Mouse (Mus musculus) heart, embryonic 16.5 days (tissue): Measurements from ENCODE around the gene Orm3. TPM values are rescaled to one million over a fixed set of nuclear protein-coding genes. Genes with fewer than 3 reads are reported as not detected.

Experiments
- ATAC-seq: fragments of 200-750 bp; cut with Nextera tagmentation; replicated peaks from 2 replicates; pipeline ENCODE4 v1.8.0; 2017; ENCODE audit warnings: moderate number of reproducible peaks; ENCODE audit not compliant: insufficient read depth, low FRiP score; ENCODE audit errors: extremely low read depth
- H3K27ac ChIP-seq: fragments of 300-500 bp; sonication (generic); 2 replicates; pipeline ENCODE4 v1.5.1; 2014; ENCODE audit warnings: mild to moderate bottlenecking, low read length, control low read depth, moderate library complexity
- H3K27me3 ChIP-seq: fragments of 300-500 bp; sonication (generic); 2 replicates; pipeline ENCODE4 v1.6.1; 2014; ENCODE audit warnings: low read length, mixed read lengths; ENCODE audit not compliant: control insufficient read depth, insufficient read depth
- H3K36me3 ChIP-seq: fragments of 300-500 bp; sonication (generic); 2 replicates; pipeline ENCODE4 v1.6.1; 2014; ENCODE audit not compliant: control insufficient read depth, insufficient read depth
- H3K4me1 ChIP-seq: fragments of 300-500 bp; sonication (generic); 2 replicates; pipeline ENCODE4 v1.6.1; 2014; ENCODE audit warnings: low read length, mixed read lengths; ENCODE audit not compliant: control insufficient read depth, insufficient read depth
- H3K4me2 ChIP-seq: fragments of 300-500 bp; sonication (generic); 2 replicates; pipeline ENCODE4 v1.6.1; 2014; ENCODE audit warnings: low read depth, mild to moderate bottlenecking, control low read depth, low read length
- H3K4me3 ChIP-seq: fragments of 300-500 bp; sonication (generic); 2 replicates; pipeline ENCODE4 v1.5.1; 2014; ENCODE audit warnings: mild to moderate bottlenecking, control low read depth, low read length
- H3K9ac ChIP-seq: fragments of 300-500 bp; sonication (generic); 2 replicates; pipeline ENCODE4 v1.6.1; 2014; ENCODE audit warnings: low read length, control low read depth
- H3K9me3 ChIP-seq: fragments of 300-500 bp; sonication (generic); replicated peaks from 2 replicates; pipeline ENCODE4 v1.6.1; 2016; ENCODE audit warnings: low read length; ENCODE audit not compliant: control insufficient read depth
- WGBS: fragments of 180-500 bp; shearing (Covaris S2); extraction: QIAGEN DNeasy Blood & Tissue Kit; methylation state at CpG from one replicate; pipeline ENCODE4 v1.1.7; 2014; 5-methylcytosine and 5-hydroxymethylcytosine counted together
- polyA plus RNA-seq: library from polyadenylated mRNA; unstranded; fragments of >200 nt; fragmentation: Nextera tagmentation; extraction: Ambion mirVana; gene quantifications from 2 replicates; pipeline ENCODE4 v1.2.1, GENCODE M21; 2015

The Orm3 gene
- polyA plus RNA-seq, 1 experiment from 2014 or later: not detected

DNA sequence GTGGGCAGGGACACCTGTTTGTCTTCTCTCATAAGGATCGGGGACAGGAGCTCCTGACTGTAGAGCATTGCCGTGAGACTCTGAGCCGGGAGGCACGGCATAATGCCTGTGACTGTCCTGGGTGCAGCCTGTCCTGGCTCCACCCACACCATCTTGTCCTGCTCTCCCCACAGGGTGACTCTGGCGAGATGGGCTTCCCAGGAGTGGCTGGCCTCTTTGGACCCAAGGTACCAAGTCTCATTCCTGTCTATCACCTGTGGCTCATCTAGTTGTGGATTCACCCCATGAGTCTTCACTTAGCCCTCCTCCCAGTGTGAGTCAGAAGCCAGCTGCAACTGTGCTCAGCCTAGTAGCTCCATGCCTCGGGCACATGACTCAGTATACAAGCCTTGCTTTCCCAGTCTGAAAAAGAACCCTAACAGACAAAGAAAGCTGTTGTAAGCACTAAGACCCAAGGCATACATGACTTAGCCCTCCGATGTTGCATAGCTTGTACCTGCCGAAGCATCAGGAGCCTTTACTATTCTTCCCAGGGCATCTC lies 32.6 kb upstream of the Orm3 start:
- Histone ChIP-seq H3K4me2 (no peak overlapping the region), H3K4me3 (no peak overlapping the region), H3K27me3 (no peaks in the 10 kb centered on the region), H3K27ac (no peak overlapping the region), H3K4me1 (no peaks in the 10 kb centered on the region), H3K36me3 (peaks cover 14% of the 10 kb centered on the region), H3K9ac (no peak overlapping the region), H3K9me3 (0 out of 2 replicates have a peak, but pooled peaks cover 6% of the 10 kb centered on the region)
- WGBS: 71% methylated on average over 8 of the region's 8 CpGs
- no peak for ATAC-seq

- no peaks in the 10 kb centered on the region for H3K4me1 ChIP-seq
- H3K36me3 ChIP-seq: peaks cover 7% of the 10 kb centered on the region
- no peak overlapping the region for H3K4me2 ChIP-seq
- no peaks in the 10 kb centered on the region for H3K27me3 ChIP-seq
- 91% methylated on average over 4 of the region's 4 CpGs for WGBS
- no peak overlapping the region for H3K27ac ChIP-seq
- no peak for ATAC-seq
- H3K9me3 ChIP-seq: no peaks in the 10 kb centered on the region; the same call in 1 of the 2 replicates
- H3K9ac ChIP-seq: no peak overlapping the region
- no peak overlapping the region for H3K4me3 ChIP-seq
These were observed 22.6 kb upstream of the Orm3 start for GRCm38 (mm10) chr4:63333403-63333802.

- no peak overlapping the region for H3K4me3 ChIP-seq
- no peaks in the 10 kb centered on the region for H3K9me3 ChIP-seq
- H3K9ac ChIP-seq: no peak overlapping the region
- no peaks in the 10 kb centered on the region for H3K27me3 ChIP-seq
- no peak overlapping the region for H3K27ac ChIP-seq
- H3K36me3 ChIP-seq: no peaks in the 10 kb centered on the region
- ATAC-seq: no peak
- 41% methylated on average over 3 of the region's 3 CpGs for WGBS
- no peaks in the 10 kb centered on the region for H3K4me1 ChIP-seq
- no peak overlapping the region for H3K4me2 ChIP-seq
These were observed 17.4 kb upstream of the Orm3 start for GRCm38 (mm10) chr4:63338414-63339076.

DNA sequence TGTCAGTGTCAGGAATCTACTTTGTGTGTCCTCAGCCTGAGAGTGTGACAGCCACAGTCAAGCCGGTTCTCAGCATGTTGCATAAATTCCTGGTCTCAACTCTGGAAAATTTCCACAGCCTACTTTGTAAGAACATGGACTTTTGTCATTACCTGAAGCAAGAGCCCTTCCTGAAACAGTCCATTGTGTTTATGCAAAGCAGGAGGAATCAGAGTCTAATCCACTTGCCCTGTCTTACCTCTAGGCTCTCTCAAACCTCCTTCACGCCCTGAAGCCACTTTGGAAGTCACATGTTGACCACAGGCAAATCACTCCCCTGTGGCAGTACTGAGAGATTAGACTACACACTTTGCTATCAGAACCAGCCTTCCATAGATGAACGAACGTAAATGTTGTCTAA lies 13.5 kb upstream of the Orm3 start:
- Histone ChIP-seq H3K4me1 (no peaks in the 10 kb centered on the region), H3K27me3 (no peaks in the 10 kb centered on the region), H3K36me3 (no peaks in the 10 kb centered on the region), H3K4me2 (no peak overlapping the region), H3K9me3 (no peaks in the 10 kb centered on the region), H3K9ac (no peak overlapping the region), H3K4me3 (no peak overlapping the region), H3K27ac (no peak overlapping the region)
- no peak for ATAC-seq
- WGBS: 59% methylated on average over 4 of the region's 4 CpGs

DNA sequence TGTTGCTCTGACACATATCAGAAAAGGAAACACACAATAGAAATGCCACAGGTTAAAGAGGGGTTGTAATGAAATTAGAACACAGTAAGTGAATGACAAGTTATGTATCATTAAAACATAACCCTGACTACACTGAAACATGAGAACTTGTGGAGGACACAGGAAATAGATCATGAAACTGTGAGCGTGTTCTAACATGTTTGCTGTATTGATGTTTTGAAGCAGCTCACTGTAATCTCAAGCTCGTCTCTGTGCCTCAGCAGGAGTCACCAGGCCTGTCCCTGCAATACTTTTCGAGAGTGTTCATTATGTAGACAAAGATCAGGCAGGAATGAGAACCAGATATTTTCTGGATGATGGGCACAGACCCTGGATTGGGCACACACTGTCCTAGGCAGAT lies 12.4 kb upstream of the Orm3 start:
- Histone ChIP-seq H3K27ac (no peak overlapping the region), H3K36me3 (no peaks in the 10 kb centered on the region), H3K9me3 (no peaks in the 10 kb centered on the region), H3K9ac (no peak overlapping the region), H3K4me1 (no peaks in the 10 kb centered on the region), H3K27me3 (no peaks in the 10 kb centered on the region), H3K4me3 (no peak overlapping the region), H3K4me2 (no peak overlapping the region)
- 50% methylated on average over 3 of the region's 3 CpGs for WGBS
- no peak for ATAC-seq

GRCm38 (mm10) chr4:63344295-63344694 lies 11.7 kb upstream of the Orm3 start, which contains the start of gene Orm1:
Gene Orm1 (plus strand): TSS chr4:63344560.
- H3K9ac ChIP-seq: no peak within 1 kb of the TSS
- no peaks in the 10 kb centered on the region for H3K27me3 ChIP-seq
- H3K4me3 ChIP-seq: no peak within 1 kb of the TSS
- H3K27ac ChIP-seq: no peak within 1 kb of the TSS
- 73% methylated on average over 8 of the region's 8 CpGs for WGBS
- H3K9me3 ChIP-seq: no peaks in the 10 kb centered on the region
- no peak for ATAC-seq
- H3K36me3 ChIP-seq: no peaks in the 10 kb centered on the region
- H3K4me1 ChIP-seq: no peaks in the 10 kb centered on the region
- H3K4me2 ChIP-seq: no peak within 1 kb of the TSS

GRCm38 (mm10) chr4:63345261-63345660 lies 10.7 kb upstream of the Orm3 start:
- H3K9ac ChIP-seq: no peak overlapping the region
- no peak for ATAC-seq

GRCm38 (mm10) chr4:63346659-63347058 lies 9.3 kb upstream of the Orm3 start:
- Histone ChIP-seq H3K4me2 (no peak overlapping the region), H3K4me1 (no peaks in the 10 kb centered on the region), H3K27me3 (no peaks in the 10 kb centered on the region), H3K4me3 (no peak overlapping the region), H3K9ac (no peak overlapping the region), H3K36me3 (no peaks in the 10 kb centered on the region), H3K9me3 (no peaks in the 10 kb centered on the region), H3K27ac (no peak overlapping the region)
- no peak for ATAC-seq
- WGBS: 78% methylated on average over 4 of the region's 4 CpGs

More at GRCm38 (mm10) chr4:63345261-63345660, 10.7 kb upstream of the Orm3 start:
- no peaks in the 10 kb centered on the region for H3K36me3 ChIP-seq
- no peak overlapping the region for H3K27ac ChIP-seq
- no peaks in the 10 kb centered on the region for H3K4me1 ChIP-seq
- H3K27me3 ChIP-seq: no peaks in the 10 kb centered on the region
- H3K4me3 ChIP-seq: no peak overlapping the region
- no peak overlapping the region for H3K4me2 ChIP-seq
- no peaks in the 10 kb centered on the region for H3K9me3 ChIP-seq

GRCm38 (mm10) chr4:63348524-63348923 lies 7.4 kb upstream of the Orm3 start:
- Histone ChIP-seq H3K27ac (no peak overlapping the region), H3K4me1 (no peaks in the 10 kb centered on the region), H3K36me3 (no peaks in the 10 kb centered on the region), H3K4me3 (no peak overlapping the region), H3K9me3 (no peaks in the 10 kb centered on the region), H3K4me2 (no peak overlapping the region), H3K27me3 (no peaks in the 10 kb centered on the region), H3K9ac (no peak overlapping the region)
- WGBS: 67% methylated on average over 6 of the region's 6 CpGs
- no peak for ATAC-seq
